Mouse (Mus musculus): Measurements from ENCODE around the gene Rps19. TPM values are rescaled to one million over a fixed set of nuclear protein-coding genes. Genes with fewer than 3 reads are reported as not detected.
A peak's percentile ranks its signal among the peaks of the same experiment; 100 is the strongest.
"Not testable (repeated sequence)": the region's sequence is repeated elsewhere in the genome, so short reads cannot be mapped to it uniquely, and the experiment has no call there.

Gene Rps19
- polyA plus RNA-seq, 1 experiment from 2014 or later, result 1,190 TPM

GRCm38 (mm10) chr7:24891241-24892124, 7.3 kb downstream of the Rps19 start:
- no peaks in the 10 kb centered on the region for H3K9me3 ChIP-seq (replicated peaks)
- H3K4me1 ChIP-seq (replicated peaks), result peaks cover 16% of the 10 kb centered on the region
- H3K36me3 ChIP-seq, result peaks cover 39% of the 10 kb centered on the region
- no peak overlapping the region for H3K4me3 ChIP-seq
- no peak overlapping the region for H3K9ac ChIP-seq
- H3K27me3 ChIP-seq, result no peaks in the 10 kb centered on the region
- no peak overlapping the region for H3K4me2 ChIP-seq
- WGBS, result 76% methylated on average over 3 of the region's 3 CpGs
- H3K27ac ChIP-seq, result no peak overlapping the region
- no peak for ATAC-seq (replicated peaks; ENCODE audit: insufficient number of reproducible peaks, insufficient read depth, low FRiP score, low read depth)

- H3K4me1 ChIP-seq (replicated peaks), result peaks cover 9% of the 10 kb centered on the region
- no peaks in the 10 kb centered on the region for H3K27me3 ChIP-seq
- no peak overlapping the region for H3K9ac ChIP-seq
- H3K27ac ChIP-seq, result no peak overlapping the region
- no peak overlapping the region for H3K4me2 ChIP-seq
- no peaks in the 10 kb centered on the region for H3K9me3 ChIP-seq (replicated peaks)
- WGBS, result 80% methylated on average over 2 of the region's 2 CpGs
- H3K36me3 ChIP-seq, result peaks cover 32% of the 10 kb centered on the region
- H3K4me3 ChIP-seq, result no peak overlapping the region
- no peak for ATAC-seq (replicated peaks; ENCODE audit: insufficient number of reproducible peaks, insufficient read depth, low FRiP score, low read depth)
Observed at GRCm38 (mm10) chr7:24892125-24892583, 8.0 kb downstream of the Rps19 start.

DNA sequence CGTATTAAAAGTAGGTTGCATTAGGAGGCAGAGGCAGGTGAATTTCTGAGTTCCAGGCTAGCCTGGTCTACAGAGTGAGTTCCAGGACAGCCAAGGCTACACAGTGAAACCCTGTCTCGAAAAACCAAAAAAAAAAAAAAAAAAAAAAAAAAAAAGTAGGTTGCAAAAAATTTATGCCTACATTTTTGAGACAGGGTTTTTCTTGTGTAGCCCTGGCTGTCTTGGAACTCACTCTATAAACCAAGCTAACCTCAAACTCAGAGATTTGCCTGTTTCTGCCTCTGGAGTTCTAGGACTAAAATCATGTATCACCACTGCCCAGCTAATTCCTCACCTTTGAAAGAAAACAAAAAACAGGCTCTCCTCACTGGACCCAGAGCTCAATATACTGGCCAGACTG, 11.6 kb downstream of the Rps19 start:
- WGBS, result 78% methylated on average over 2 of the region's 2 CpGs
- H3K4me3 ChIP-seq; H3K27me3 ChIP-seq; ATAC-seq (replicated peaks; ENCODE audit: insufficient number of reproducible peaks, insufficient read depth, low FRiP score, low read depth); H3K36me3 ChIP-seq; H3K4me1 ChIP-seq (replicated peaks); H3K27ac ChIP-seq; H3K9me3 ChIP-seq (replicated peaks); H3K9ac ChIP-seq; H3K4me2 ChIP-seq: not testable (repeated sequence)

DNA sequence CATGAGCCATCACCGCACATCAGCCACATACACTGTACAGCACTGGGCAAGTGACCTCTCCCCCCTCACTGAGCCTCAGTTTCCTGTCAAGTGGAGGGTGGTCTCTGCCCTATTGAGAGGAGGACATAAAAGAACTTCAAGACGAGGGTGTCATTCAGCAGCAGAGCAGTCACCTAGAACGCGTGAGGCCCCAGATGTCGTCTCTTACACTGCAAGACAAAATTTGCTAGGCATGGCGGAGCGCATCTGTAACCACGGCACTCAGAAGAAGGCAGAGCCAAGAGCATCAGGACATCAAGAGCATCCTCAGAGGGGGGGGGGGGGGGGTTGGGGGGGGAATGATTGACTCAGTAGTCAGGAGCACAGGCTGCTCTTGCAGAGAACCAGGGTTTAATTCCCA, 12.1 kb downstream of the Rps19 start:
- H3K4me1 ChIP-seq (replicated peaks), result no peaks in the 10 kb centered on the region
- no peaks in the 10 kb centered on the region for H3K9me3 ChIP-seq (replicated peaks)
- H3K4me2 ChIP-seq, result no peak overlapping the region
- 91% methylated on average over 8 of the region's 8 CpGs for WGBS
- no peaks in the 10 kb centered on the region for H3K27me3 ChIP-seq
- no peak for ATAC-seq (replicated peaks; ENCODE audit: insufficient number of reproducible peaks, insufficient read depth, low FRiP score, low read depth)
- H3K27ac ChIP-seq, result no peak overlapping the region
- no peak overlapping the region for H3K4me3 ChIP-seq
- H3K9ac ChIP-seq, result no peak overlapping the region
- H3K36me3 ChIP-seq, result no peaks in the 10 kb centered on the region

DNA sequence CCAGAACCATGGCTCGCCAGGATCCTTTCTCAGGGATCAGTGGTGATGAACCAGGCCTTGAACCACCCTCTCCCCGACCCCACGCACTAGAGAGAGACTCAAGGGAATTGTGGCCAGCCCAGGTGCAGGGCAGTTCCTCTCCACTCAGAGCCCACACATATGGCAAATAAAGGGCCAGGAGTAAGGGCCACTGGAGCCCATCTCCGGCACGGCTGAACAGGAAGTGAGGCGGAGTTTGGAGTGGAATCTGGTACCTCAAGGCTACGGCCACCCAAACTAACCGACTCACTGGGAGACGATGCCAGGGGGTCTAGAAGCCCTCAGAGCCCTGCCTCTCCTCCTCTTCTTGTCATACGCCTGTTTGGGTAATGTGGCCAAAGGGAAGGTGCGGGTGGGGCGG, 13.1 kb downstream of the Rps19 start, which contains the start of gene Cd79a:
Gene Cd79a, plus strand, starts transcription at position 158 of the 400 bp plus-strand sequence.
- WGBS, result 67% methylated on average over 12 of the region's 12 CpGs
- Histone ChIP-seq H3K4me1 (replicated peaks) (peaks cover 6% of the 10 kb centered on the region), H3K27ac (no peak within 1 kb of the TSS), H3K27me3 (no peaks in the 10 kb centered on the region), H3K9me3 (replicated peaks) (no peaks in the 10 kb centered on the region), H3K9ac (no peak within 1 kb of the TSS), H3K4me2 (no peak within 1 kb of the TSS), H3K4me3 (no peak within 1 kb of the TSS), H3K36me3 (no peaks in the 10 kb centered on the region)
- ATAC-seq (replicated peaks; ENCODE audit: insufficient number of reproducible peaks, insufficient read depth, low FRiP score, low read depth), result no peak

GRCm38 (mm10) chr7:24897959-24898358, 13.8 kb downstream of the Rps19 start:
- ATAC-seq (replicated peaks; ENCODE audit: insufficient number of reproducible peaks, insufficient read depth, low FRiP score, low read depth), result no peak

DNA sequence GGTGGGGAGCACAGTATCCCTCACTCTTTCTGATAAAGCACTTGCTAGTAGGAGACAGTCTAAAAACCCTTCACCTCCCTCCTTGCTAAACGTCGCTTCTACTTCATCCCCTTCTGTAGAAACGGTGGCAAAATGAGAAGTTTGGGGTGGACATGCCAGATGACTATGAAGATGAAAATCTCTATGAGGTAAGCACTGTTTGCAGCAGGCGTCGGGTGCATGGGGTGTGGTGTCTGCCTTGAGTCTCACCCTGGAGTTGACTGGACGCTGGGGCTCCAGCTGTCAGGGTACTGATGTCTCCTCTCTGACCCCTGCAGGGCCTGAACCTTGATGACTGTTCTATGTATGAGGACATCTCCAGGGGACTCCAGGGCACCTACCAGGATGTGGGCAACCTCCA, 16.9 kb downstream of the Rps19 start:
- no peaks in the 10 kb centered on the region for H3K36me3 ChIP-seq
- no peak overlapping the region for H3K27ac ChIP-seq
- H3K4me2 ChIP-seq, result no peak overlapping the region
- no peak overlapping the region for H3K9ac ChIP-seq
- H3K9me3 ChIP-seq (replicated peaks), result no peaks in the 10 kb centered on the region
- peaks cover 27% of the 10 kb centered on the region for H3K4me1 ChIP-seq (replicated peaks)
- 75% methylated on average over 6 of the region's 6 CpGs for WGBS
- no peak overlapping the region for H3K4me3 ChIP-seq
- no peak for ATAC-seq (replicated peaks; ENCODE audit: insufficient number of reproducible peaks, insufficient read depth, low FRiP score, low read depth)
- no peaks in the 10 kb centered on the region for H3K27me3 ChIP-seq

More at GRCm38 (mm10) chr7:24897959-24898358, 13.8 kb downstream of the Rps19 start:
- Histone ChIP-seq H3K4me2 (no peak overlapping the region), H3K4me3 (no peak overlapping the region), H3K36me3 (no peaks in the 10 kb centered on the region), H3K27me3 (no peaks in the 10 kb centered on the region), H3K4me1 (replicated peaks) (peaks cover 10% of the 10 kb centered on the region), H3K9me3 (replicated peaks) (no peaks in the 10 kb centered on the region), H3K9ac (no peak overlapping the region), H3K27ac (no peak overlapping the region)
- 70% methylated on average over 5 of the region's 5 CpGs for WGBS

DNA sequence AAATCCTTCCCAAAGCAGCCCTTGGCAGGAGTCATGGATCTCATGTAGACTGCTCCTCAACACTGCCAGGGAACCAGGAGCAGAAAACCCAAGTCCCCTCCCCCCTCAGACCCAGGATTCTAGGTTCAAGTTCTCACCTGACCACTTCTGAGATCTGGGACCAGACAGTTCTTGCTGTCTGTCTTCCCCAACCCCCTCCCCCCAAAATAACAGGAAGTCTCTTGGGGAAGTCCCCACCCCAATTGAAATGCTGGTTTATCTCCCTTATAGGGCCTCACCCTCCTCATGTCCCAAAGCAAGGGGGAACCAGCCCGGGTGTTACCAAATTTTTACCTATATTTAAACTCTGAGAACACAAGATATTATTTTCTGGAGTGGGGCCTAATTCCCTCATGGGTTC, 17.7 kb downstream of the Rps19 start:
- H3K4me3 ChIP-seq, result peak overlapping the region; percentile 64
- peaks cover 34% of the 10 kb centered on the region for H3K4me1 ChIP-seq (replicated peaks)
- 0 out of 2 replicates have a peak overlapping the region, but pooled peaks have one; percentile 75 for H3K9ac ChIP-seq

DNA sequence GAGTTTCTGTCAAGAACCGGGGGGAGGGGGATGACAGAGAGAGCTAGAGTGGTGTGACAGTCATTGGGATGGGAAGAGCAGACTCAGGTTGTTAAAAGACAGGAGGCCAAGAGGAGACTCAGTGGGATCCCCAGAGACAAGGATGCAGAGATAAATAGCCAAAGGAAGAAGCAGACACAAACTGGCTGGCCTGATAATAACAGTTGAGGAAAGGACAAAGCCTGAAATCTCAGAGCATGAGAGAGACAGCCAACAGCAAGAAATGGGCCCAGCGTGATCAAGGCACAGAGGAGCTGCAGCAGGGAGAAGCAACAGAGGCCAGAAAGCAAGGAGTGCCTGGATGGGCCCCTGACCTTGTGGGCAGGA, 18.1 kb downstream of the Rps19 start:
- Histone ChIP-seq H3K4me2 (peak overlapping the region; percentile 81), H3K4me1 (replicated peaks) (peaks cover 38% of the 10 kb centered on the region), H3K36me3 (no peaks in the 10 kb centered on the region), H3K9me3 (replicated peaks) (no peaks in the 10 kb centered on the region), H3K27me3 (no peaks in the 10 kb centered on the region), H3K4me3 (peak overlapping the region; percentile 64), H3K27ac (peak overlapping the region; percentile 87), H3K9ac (peak overlapping the region; percentile 75)
- no peak for ATAC-seq (replicated peaks; ENCODE audit: insufficient number of reproducible peaks, insufficient read depth, low FRiP score, low read depth)
- 36% methylated on average over 2 of the region's 2 CpGs for WGBS

More for the DNA sequence above, 17.7 kb downstream of the Rps19 start:
- H3K27ac ChIP-seq, result peak overlapping the region; percentile 87
- no peaks in the 10 kb centered on the region for H3K27me3 ChIP-seq
- 39% methylated on average over 1 of the region's 1 CpGs for WGBS
- H3K9me3 ChIP-seq (replicated peaks), result no peaks in the 10 kb centered on the region
- no peaks in the 10 kb centered on the region for H3K36me3 ChIP-seq
- ATAC-seq (replicated peaks; ENCODE audit: insufficient number of reproducible peaks, insufficient read depth, low FRiP score, low read depth), result no peak
- peak overlapping the region; percentile 81 for H3K4me2 ChIP-seq

DNA sequence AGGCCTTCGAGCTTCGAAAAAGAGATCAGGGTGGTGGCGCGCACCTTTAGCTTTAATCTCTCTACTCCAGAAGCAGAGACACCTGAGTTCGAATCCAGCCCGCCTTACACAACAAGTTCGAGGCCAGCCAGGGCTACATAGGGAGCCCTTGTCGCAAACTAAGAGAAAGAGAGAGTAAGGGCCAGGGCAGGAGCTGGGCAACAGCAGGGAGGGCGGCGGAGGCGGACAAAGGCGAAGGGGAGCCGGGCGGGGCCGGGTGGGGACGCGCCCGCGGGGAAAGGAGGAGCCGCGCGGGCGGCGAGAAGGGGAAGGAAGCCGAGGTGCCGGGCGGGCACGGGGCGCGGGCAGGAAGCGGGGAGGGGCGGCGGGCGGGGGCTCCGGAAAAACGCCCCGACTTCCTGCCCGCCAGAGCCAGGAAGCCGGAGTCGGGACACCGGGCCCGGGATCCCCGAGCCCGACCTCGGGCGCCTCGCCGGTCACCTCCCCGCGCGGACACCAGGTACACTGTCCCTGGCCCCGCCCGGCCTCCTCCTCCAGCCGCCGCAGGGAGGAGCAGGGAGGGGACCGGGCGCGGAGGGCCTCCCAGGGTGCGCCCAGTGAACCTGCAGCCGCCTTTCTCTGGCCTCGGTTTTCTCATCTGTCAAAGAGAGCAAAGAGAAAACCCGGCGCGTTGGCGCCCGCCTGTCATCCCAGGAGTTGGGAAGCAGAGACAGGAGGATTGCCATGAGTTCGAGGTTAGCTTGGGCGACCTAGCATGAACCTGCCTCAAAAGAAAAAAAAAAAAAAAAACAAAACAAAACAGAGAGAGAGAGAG, 18.7 kb downstream of the Rps19 start, which contains the start of gene Arhgef1:
Gene Arhgef1, plus strand, starts transcription at position 283 of the 814 bp plus-strand sequence.
- Histone ChIP-seq H3K27me3 (no peaks in the 10 kb centered on the region), H3K9ac (peak within 1 kb of the TSS; percentile 75), H3K4me1 (replicated peaks) (peaks cover 42% of the 10 kb centered on the region), H3K36me3 (no peaks in the 10 kb centered on the region), H3K4me3 (peak within 1 kb of the TSS; percentile 64), H3K27ac (peak within 1 kb of the TSS; percentile 87), H3K4me2 (peak within 1 kb of the TSS; percentile 81), H3K9me3 (replicated peaks) (no peaks in the 10 kb centered on the region)
- WGBS, result 5% methylated on average over 68 of the region's 68 CpGs
- ATAC-seq (replicated peaks; ENCODE audit: insufficient number of reproducible peaks, insufficient read depth, low FRiP score, low read depth), result peak; percentile 16; the same call in 1 of the 2 replicates

DNA sequence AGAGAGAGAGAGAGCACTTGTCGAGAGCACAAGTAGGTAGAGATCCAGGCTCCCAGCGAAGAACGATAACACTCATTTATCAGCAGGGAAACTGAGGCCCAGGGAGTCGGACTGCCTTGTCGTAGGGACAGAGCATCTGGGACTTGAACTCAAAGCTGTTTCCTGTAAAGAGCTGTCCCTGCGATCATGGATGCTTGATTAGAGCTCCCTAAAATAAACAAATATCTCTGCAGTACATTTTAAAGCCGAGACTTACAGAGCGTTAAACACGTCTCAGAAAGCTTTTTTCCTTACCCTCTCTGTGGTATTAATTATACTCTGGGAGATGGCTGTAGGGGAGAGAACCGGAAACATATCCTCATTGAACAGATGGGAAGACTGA, 19.3 kb downstream of the Rps19 start:
- Histone ChIP-seq H3K4me1 (replicated peaks) (peaks cover 42% of the 10 kb centered on the region), H3K9me3 (replicated peaks) (no peaks in the 10 kb centered on the region), H3K36me3 (peaks cover 3% of the 10 kb centered on the region; the same call in 1 of the 2 replicates), H3K27me3 (no peaks in the 10 kb centered on the region), H3K4me2 (peak overlapping the region; percentile 81), H3K27ac (peak overlapping the region; percentile 87), H3K4me3 (peak overlapping the region; percentile 64), H3K9ac (peak overlapping the region; percentile 75)
- WGBS, result 20% methylated on average over 10 of the region's 10 CpGs
- no peak for ATAC-seq (replicated peaks; ENCODE audit: insufficient number of reproducible peaks, insufficient read depth, low FRiP score, low read depth)
